Mouse (Mus musculus): ENCODE data around the gene Foxf1. TPM values are rescaled to one million over a fixed set of nuclear protein-coding genes. Genes with fewer than 3 reads are reported as not detected.
A peak's percentile ranks its signal among the peaks of the same experiment; 100 is the strongest.

The Foxf1 gene
- polyA plus RNA-seq, 1 experiment from 2014 or later: 101 TPM

DNA sequence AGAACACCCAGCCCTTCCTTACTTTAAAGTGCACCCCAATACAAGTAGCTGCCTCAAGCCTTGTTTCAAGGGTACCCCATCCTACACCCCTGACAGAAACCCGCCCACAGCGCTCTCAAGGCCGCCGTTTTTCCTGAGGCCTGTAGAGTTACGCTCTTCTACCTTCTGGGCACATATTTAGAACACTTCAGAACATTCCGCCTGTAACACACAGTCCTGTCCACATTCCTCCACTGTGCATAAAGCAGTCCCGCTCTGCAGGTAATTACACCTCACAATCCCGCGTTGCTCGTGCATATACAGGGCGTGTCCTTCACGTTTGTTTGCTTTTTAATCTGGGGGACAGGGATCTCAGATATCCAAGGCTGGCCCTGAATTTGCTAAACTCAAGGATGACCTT lies 4.2 kb upstream of the Foxf1 start:
- Histone ChIP-seq H3K27me3 (ENCODE audit: control insufficient read depth, insufficient read depth, low read length) (peaks cover 67% of the 10 kb centered on the region), H3K36me3 (ENCODE audit: control insufficient read depth, insufficient read depth, low read length) (no peaks in the 10 kb centered on the region), H3K4me3 (replicated peaks; ENCODE audit: low read length) (peak overlapping the region; percentile 70), H3K4me1 (ENCODE audit: control insufficient read depth, insufficient read depth, low read length) (no peaks in the 10 kb centered on the region), H3K9me3 (replicated peaks; ENCODE audit: control insufficient read depth, low read length) (no peaks in the 10 kb centered on the region), H3K4me2 (ENCODE audit: low read depth, low read length) (peak overlapping the region; percentile 67), H3K9ac (ENCODE audit: low read length) (peak overlapping the region; percentile 88), H3K27ac (ENCODE audit: low read length) (peak overlapping the region; percentile 99)
- ATAC-seq (ENCODE audit: insufficient read depth, low FRiP score): no peak
- WGBS: 14% methylated on average over 12 of the region's 12 CpGs

GRCm38 (mm10) chr8:121080361-121081090 lies 3.7 kb upstream of the Foxf1 start:
- peak overlapping the region; percentile 88 for H3K9ac ChIP-seq (ENCODE audit: low read length)
- ATAC-seq (ENCODE audit: insufficient read depth, low FRiP score): no peak
- WGBS: 1% methylated on average over 49 of the region's 49 CpGs

GRCm38 (mm10) chr8:121081398-121081797 lies 2.8 kb upstream of the Foxf1 start:
- no peak for ATAC-seq (ENCODE audit: insufficient read depth, low FRiP score)
- Histone ChIP-seq H3K4me3 (replicated peaks; ENCODE audit: low read length) (peak overlapping the region; percentile 70), H3K27ac (ENCODE audit: low read length) (peak overlapping the region; percentile 99), H3K9ac (ENCODE audit: low read length) (peak overlapping the region; percentile 88), H3K4me2 (ENCODE audit: low read depth, low read length) (peak overlapping the region; percentile 67), H3K9me3 (replicated peaks; ENCODE audit: control insufficient read depth, low read length) (no peaks in the 10 kb centered on the region), H3K27me3 (ENCODE audit: control insufficient read depth, insufficient read depth, low read length) (peaks cover 81% of the 10 kb centered on the region), H3K4me1 (ENCODE audit: control insufficient read depth, insufficient read depth, low read length) (no peaks in the 10 kb centered on the region), H3K36me3 (ENCODE audit: control insufficient read depth, insufficient read depth, low read length) (no peaks in the 10 kb centered on the region)
- WGBS: 11% methylated on average over 7 of the region's 7 CpGs

More at GRCm38 (mm10) chr8:121080361-121081090, 3.7 kb upstream of the Foxf1 start:
- Histone ChIP-seq H3K36me3 (ENCODE audit: control insufficient read depth, insufficient read depth, low read length) (no peaks in the 10 kb centered on the region), H3K4me1 (ENCODE audit: control insufficient read depth, insufficient read depth, low read length) (no peaks in the 10 kb centered on the region), H3K27me3 (ENCODE audit: control insufficient read depth, insufficient read depth, low read length) (peaks cover 73% of the 10 kb centered on the region), H3K4me3 (replicated peaks; ENCODE audit: low read length) (peak overlapping the region; percentile 70), H3K27ac (ENCODE audit: low read length) (peak overlapping the region; percentile 99), H3K4me2 (ENCODE audit: low read depth, low read length) (peak overlapping the region; percentile 67), H3K9me3 (replicated peaks; ENCODE audit: control insufficient read depth, low read length) (no peaks in the 10 kb centered on the region)

- Histone ChIP-seq H3K27me3 (ENCODE audit: control insufficient read depth, insufficient read depth, low read length) (peaks cover 80% of the 10 kb centered on the region), H3K9me3 (replicated peaks; ENCODE audit: control insufficient read depth, low read length) (no peaks in the 10 kb centered on the region), H3K27ac (ENCODE audit: low read length) (peak overlapping the region; percentile 99), H3K36me3 (ENCODE audit: control insufficient read depth, insufficient read depth, low read length) (no peaks in the 10 kb centered on the region), H3K9ac (ENCODE audit: low read length) (peak overlapping the region; percentile 88), H3K4me3 (replicated peaks; ENCODE audit: low read length) (peak overlapping the region; percentile 70), H3K4me1 (ENCODE audit: control insufficient read depth, insufficient read depth, low read length) (no peaks in the 10 kb centered on the region), H3K4me2 (ENCODE audit: low read depth, low read length) (peak overlapping the region; percentile 67)
- no peak for ATAC-seq (ENCODE audit: insufficient read depth, low FRiP score)
- 1% methylated on average over 56 of the region's 57 CpGs for WGBS
Observed at GRCm38 (mm10) chr8:121082218-121083092, 1.7 kb upstream of the Foxf1 start.

DNA sequence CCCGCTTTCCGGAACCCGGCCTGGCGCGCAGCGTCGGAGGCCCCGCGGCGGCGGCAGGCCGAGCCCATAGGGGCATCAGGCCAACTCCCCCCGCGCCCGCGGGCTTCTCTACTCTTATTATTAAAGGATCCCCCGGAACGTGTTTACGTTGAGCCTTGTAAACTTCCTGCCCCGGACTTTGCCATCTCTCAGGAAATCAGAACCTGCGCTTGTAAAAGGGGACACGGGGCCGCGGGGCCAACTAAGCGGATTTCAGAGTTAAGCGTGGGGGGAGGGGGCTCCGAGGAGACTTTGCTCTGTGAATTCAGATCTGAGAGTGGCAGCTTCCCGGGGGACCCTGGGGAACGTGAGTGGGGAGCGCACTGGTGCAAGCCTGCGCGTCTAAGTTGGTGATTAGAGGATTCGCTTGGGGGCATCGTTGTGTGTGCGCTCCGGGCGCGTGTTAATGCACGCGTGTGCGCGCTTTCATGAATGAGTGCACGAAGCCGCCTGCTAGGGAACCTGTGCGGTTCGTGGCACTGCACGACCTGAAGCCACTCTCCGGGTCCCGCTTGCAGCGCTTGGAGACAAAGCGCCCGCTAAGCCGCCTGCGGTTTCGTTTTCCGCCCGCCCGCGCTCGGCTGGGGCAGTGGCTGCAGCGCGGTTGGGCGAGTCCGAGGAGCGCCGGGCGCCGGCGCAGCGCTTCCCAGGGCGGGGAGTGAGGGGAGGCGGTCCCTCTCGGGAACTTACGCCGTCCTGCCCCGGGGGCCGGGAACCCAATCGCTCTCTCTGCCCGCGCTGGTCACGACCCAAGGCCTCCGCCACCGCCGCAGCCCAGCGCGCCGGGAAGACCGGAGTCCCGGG lies 872 bp upstream of the Foxf1 start:
- H3K9me3 ChIP-seq (replicated peaks; ENCODE audit: control insufficient read depth, low read length): no peaks in the 10 kb centered on the region
- peak; percentile 77 for ATAC-seq (ENCODE audit: insufficient read depth, low FRiP score)
- under 1% methylated on average over 88 of the region's 89 CpGs for WGBS
- peaks cover 77% of the 10 kb centered on the region for H3K27me3 ChIP-seq (ENCODE audit: control insufficient read depth, insufficient read depth, low read length)
- H3K9ac ChIP-seq (ENCODE audit: low read length): peak overlapping the region; percentile 88
- H3K4me1 ChIP-seq (ENCODE audit: control insufficient read depth, insufficient read depth, low read length): no peaks in the 10 kb centered on the region
- peak overlapping the region; percentile 99 for H3K27ac ChIP-seq (ENCODE audit: low read length)
- H3K4me3 ChIP-seq (replicated peaks; ENCODE audit: low read length): peak overlapping the region; percentile 70
- H3K4me2 ChIP-seq (ENCODE audit: low read depth, low read length): peak overlapping the region; percentile 67
- no peaks in the 10 kb centered on the region for H3K36me3 ChIP-seq (ENCODE audit: control insufficient read depth, insufficient read depth, low read length)

- H3K4me3 ChIP-seq (replicated peaks; ENCODE audit: low read length): peak overlapping the region; percentile 70
- peaks cover 77% of the 10 kb centered on the region for H3K27me3 ChIP-seq (ENCODE audit: control insufficient read depth, insufficient read depth, low read length)
- H3K9ac ChIP-seq (ENCODE audit: low read length): peak overlapping the region; percentile 88
- peak overlapping the region; percentile 67 for H3K4me2 ChIP-seq (ENCODE audit: low read depth, low read length)
- H3K4me1 ChIP-seq (ENCODE audit: control insufficient read depth, insufficient read depth, low read length): no peaks in the 10 kb centered on the region
- H3K27ac ChIP-seq (ENCODE audit: low read length): peak overlapping the region; percentile 99
- ATAC-seq (ENCODE audit: insufficient read depth, low FRiP score): peak; percentile 87
- H3K36me3 ChIP-seq (ENCODE audit: control insufficient read depth, insufficient read depth, low read length): no peaks in the 10 kb centered on the region; the same call in 1 of the 2 replicates
- H3K9me3 ChIP-seq (replicated peaks; ENCODE audit: control insufficient read depth, low read length): no peaks in the 10 kb centered on the region
- WGBS: 2% methylated on average over 21 of the region's 27 CpGs
Observed at GRCm38 (mm10) chr8:121083936-121084209, 313 bp upstream of the Foxf1 start.

- Histone ChIP-seq H3K9me3 (replicated peaks; ENCODE audit: control insufficient read depth, low read length) (no peaks in the 10 kb centered on the region), H3K27me3 (ENCODE audit: control insufficient read depth, insufficient read depth, low read length) (peaks cover 85% of the 10 kb centered on the region), H3K36me3 (ENCODE audit: control insufficient read depth, insufficient read depth, low read length) (no peaks in the 10 kb centered on the region; the same call in 1 of the 2 replicates), H3K4me1 (ENCODE audit: control insufficient read depth, insufficient read depth, low read length) (no peaks in the 10 kb centered on the region), H3K4me2 (ENCODE audit: low read depth, low read length) (peak overlapping the region; percentile 67), H3K4me3 (replicated peaks; ENCODE audit: low read length) (peak overlapping the region; percentile 70), H3K9ac (ENCODE audit: low read length) (peak overlapping the region; percentile 88), H3K27ac (ENCODE audit: low read length) (peak overlapping the region; percentile 99)
- ATAC-seq (ENCODE audit: insufficient read depth, low FRiP score): no peak
- 3% methylated on average over 30 of the region's 30 CpGs for WGBS
Observed at GRCm38 (mm10) chr8:121085011-121085410, 825 bp downstream of the Foxf1 start.

DNA sequence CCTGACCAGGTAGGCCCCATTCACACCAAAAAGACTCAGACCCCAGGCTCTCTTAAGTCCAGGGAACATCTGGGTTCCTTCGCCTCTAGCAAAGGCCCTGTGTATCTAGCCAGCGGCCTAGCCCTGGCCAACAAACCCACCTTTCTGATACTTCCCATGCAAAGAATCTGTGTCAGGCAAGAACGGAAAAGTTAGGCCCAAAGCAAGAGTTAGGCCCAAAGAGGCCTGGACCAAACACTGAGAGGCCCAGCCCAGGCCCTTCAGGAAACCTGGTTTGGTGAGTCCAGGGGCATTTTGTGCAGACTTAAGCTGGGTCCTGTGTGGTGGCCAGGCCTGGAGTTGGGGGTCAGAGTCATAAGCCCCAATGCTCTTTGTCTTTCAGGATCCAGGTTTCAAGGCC lies 1.4 kb downstream of the Foxf1 start:
- Histone ChIP-seq H3K9me3 (replicated peaks; ENCODE audit: control insufficient read depth, low read length) (no peaks in the 10 kb centered on the region), H3K4me3 (replicated peaks; ENCODE audit: low read length) (peak overlapping the region; percentile 70), H3K36me3 (ENCODE audit: control insufficient read depth, insufficient read depth, low read length) (no peaks in the 10 kb centered on the region; the same call in 1 of the 2 replicates), H3K27me3 (ENCODE audit: control insufficient read depth, insufficient read depth, low read length) (peaks cover 85% of the 10 kb centered on the region), H3K4me1 (ENCODE audit: control insufficient read depth, insufficient read depth, low read length) (peaks cover under 1% of the 10 kb centered on the region; the same call in 1 of the 2 replicates), H3K27ac (ENCODE audit: low read length) (peak overlapping the region; percentile 99), H3K4me2 (ENCODE audit: low read depth, low read length) (peak overlapping the region; percentile 67), H3K9ac (ENCODE audit: low read length) (peak overlapping the region; percentile 88)
- ATAC-seq (ENCODE audit: insufficient read depth, low FRiP score): no peak
- WGBS: 46% methylated on average over 3 of the region's 3 CpGs
